Mouse (Mus musculus) c-Kit-positive CD71-positive TER-119-negative erythroid progenitor cells, embryonic 14.5 days (primary cell): ENCODE data around the gene Slc5a5.

ENCODE experiments used
- DNase-seq: peaks from one replicate; pipeline ENCODE4 v3.0.0-alpha.2; 2013; ENCODE audit warnings: low read depth

The Slc5a5 gene

DNA sequence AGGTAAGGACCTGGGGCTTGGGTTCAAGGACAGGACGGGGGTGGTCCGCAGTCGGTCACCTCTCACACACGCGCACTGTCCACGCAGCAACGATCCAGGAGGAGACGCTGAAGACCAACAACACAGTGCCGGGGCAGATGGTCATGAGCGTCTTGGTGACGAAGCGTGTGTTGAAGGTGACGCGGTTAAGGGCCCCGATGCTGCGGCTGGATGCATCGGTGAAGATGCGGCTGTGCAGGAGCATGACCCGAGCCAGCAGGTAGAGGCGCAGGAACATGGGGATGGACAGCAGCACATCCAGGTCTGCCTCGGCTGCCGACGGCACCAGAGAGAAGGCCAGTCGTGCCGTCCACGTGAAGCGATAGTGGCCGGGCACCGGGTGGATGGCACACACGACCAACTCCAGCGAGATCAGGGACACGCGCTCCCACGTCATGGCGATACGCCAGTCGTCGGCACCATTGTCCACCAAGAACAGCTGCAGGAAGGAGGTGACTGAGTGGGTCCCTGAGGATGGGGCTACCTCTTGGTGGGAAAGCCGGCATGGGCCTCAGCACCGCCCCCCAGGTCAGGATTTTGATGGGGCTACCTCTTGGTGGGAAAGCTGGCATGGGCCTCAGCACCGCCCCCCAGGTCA lies 39.8 kb downstream of the Slc5a5 start:
- DNase-seq, result no peak

DNA sequence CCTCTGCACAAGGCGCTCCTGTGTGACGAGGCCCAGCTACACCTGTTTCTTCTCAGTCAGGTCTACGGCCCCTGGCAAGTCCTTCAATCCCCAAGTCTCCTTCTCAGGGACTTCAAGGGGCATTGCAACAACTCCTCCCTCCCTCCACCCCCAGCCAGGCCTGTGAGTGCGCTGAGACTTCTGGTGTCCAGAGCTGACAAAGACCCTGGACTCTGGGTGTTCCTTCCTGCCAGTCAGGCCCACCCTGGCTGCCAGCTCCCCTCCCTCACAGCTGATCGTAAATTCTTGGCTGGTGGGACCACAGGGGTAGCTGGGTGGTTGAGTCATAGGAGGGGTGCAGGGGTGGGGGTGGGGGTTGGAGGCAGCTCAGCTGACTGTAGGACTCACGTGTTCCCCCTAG lies 40.7 kb downstream of the Slc5a5 start:
- DNase-seq, result no peak

DNA sequence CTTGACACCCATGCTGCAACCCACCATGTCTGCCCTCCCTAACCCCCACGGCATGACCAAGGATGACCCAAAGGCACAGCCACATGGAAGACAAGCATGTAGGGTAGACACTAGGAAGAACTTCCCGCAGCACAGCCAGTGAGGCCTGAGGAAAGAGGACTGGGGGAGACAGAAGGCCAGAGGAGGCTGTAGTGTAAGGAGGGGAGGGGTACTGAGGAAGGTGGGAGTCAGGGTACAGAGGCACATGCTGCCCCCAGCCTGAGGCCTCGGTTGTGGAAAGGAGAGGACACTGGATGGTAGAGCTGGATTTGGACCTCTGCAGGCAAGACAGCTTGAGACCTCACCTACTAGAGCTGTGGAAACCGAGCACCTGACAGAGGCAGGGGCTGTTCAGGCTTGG lies 41.6 kb downstream of the Slc5a5 start:
- DNase-seq, result no peak

DNA sequence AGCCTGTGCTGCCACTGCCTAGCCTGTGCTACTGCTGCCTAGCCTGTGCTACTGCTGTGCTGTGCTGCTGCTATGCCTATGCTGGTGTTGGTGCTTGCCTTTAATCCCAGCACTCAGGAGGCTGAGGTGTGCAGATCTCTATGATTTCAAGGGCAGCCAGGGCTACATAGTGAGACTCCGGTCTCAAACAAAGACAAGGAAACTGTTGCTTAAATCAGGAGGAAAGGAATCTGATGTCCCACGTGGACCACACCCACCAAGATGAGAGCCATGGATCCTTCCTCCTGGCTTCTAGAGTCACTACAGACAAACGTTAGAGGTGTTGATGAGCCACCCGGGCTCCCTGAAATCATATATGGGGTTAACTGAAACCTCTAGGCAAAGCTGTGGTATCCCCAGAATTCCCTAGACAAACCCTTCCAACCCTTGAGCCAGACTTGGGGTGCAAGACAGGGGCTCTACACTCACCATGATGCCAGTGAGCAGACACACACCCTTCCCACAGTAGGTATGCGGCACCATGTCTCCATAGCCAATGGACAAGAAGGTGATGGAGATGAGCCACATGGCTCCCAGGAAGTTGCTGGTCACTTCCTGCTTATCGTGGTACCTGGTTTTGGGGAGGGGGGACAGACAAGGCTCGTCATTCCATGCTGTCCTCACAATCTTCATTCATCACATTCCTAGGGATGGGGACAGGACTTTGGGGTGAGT lies 42.3 kb downstream of the Slc5a5 start:
- DNase-seq, result no peak

DNA sequence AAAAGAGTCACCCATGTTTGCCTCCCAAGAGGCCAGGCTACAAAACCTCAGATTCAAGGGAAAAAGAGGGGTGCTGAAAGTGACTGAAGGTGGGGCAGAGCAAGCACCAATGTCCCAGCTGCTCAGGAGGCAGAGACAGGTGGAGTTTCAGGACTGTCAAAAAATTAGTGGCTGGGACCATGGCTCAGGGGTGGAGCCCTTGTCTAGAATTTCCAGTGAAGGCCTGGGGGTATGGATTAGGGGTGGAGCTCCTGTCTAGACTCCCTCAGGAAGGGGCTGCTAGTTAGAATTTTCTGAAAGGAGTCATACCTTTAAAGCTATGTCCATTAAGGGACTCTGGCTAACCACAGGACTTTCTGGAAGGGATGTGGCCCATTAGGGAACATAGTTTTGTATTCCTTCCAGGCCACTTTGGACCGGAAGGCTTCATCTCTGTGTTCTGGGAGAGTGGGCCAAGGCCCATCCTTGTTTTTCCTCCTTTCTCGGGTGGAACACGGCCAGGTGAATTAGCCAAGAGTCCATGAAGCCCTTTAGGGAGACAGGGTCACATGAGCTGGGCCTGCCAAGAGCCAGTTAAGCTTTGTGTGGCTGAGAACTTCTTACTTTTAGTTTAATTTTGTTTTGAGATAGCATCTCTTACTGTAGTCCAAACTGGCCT lies 43.1 kb downstream of the Slc5a5 start:
- no peak for DNase-seq

DNA sequence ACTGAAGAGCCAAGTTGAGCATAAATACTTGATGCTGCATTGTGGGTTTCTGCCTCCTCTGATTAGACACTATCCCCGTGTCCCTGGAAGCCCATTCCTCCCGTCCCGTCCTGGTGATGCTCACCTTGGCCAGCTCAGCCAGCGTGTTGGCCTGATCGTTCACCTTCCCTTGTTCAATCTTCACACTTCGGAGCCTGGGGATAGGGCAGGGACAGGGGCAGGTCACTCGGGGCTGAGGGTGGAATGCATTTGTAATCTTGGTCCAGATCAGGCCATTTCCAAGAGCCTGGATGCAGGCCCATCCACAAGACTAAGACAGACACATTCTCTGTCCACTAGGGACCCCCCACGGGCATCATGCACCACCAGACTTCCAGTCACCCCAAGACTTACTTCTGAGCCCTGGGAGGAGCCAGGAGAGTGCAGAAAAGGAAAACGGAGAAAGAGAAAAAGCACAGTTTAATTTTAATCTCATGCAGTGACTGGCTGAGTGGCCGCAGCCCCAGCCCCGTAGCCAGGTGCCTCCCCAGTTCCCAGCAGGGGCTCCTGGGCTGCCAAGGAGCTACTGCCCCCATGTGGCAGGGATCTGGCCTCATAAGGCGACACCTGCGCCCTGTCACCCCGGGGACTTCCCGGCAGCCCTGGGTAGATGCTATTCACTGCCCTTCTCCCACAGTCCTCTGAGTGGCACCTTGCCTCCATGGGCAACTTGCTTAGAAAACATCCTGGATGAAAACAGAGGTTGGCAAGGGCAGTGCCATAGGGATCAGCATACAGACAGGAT lies 46.0 kb downstream of the Slc5a5 start:
- no peak for DNase-seq

DNA sequence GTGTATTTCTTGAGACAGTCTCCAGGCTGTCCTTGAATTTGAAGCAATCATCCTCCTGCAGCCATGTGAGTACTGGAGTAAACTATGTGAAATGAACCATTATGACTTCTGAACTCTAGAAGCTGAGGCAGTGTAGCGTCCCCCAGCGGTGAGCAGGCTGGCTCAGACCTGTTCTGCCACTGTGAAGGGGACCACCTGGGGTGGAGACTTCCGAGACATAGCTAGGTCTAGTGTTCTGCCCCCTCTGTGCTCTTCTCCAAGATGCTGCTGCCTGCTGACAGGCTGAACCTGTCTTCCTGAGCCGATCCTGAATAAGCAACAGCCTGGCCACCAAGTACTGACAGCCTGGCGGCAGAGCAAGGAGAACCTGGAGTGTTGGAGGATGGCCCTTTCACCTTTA lies 47.4 kb downstream of the Slc5a5 start:
- DNase-seq, result no peak

DNA sequence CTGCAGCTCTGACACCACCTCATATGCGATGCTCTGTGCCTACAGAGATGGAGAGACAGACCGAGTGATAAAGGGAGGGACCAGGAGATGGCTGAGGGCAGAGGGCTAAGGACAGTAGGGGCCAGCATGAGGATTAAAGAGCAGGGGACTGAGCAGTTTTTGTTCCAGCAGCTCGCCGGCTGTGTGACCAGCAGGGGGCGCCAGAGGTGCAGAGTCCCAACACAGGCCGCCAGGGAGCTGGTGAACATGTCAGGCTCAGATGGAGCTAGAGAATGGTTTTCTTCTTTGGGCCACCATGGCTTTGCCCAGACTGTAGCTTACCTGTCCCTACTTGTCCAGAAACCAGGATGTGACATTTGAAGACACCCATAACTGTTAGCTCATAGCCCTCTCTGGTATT lies 48.0 kb downstream of the Slc5a5 start:
- DNase-seq, result no peak

DNA sequence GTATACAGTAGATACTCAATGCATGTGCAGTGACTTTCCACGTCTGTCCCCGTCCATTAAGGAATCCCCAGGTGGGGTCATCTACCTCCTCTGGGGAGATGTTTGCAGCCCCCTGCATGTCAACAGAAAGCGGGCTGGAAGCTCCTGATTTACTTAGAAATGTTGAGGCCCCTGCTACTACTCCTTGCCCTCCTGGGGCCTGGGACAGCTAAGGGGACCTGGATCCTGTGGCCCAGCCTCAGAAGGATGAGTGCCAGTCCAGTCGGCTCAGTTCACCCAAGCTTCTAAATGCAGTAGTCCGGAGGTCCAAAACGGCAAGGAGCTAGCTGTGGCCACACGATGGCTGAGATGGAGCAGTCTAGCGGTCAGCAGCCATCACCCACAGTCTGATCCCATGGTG lies 48.6 kb downstream of the Slc5a5 start:
- DNase-seq, result no peak

DNA sequence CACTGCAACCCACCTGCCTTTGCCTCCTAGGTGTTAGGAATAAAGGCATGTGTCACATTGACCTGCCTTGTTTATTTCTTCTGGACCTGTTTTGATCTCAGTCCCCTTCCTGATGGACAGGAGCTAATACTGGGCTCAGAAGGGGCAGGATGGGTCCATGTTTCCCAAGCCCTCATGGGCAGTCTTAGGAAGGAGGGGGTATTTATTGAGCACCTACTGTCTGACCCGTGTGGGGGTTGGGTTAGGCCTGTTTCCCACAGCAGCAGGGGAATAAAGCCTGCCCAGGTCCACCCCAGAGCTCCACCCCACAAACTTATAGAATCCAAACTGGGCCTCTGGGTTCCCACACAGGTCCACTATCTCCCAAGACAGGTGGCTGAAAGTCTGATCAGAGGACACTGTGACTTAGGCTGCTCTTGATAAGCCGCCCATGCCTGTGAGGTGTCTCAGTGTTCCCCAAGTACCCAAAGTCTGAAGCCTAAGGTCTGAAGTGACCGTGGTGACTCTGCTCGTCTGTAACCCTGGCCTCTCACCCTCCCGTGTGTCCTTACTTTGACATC lies 49.3 kb downstream of the Slc5a5 start:
- peak; percentile 87 for DNase-seq

DNA sequence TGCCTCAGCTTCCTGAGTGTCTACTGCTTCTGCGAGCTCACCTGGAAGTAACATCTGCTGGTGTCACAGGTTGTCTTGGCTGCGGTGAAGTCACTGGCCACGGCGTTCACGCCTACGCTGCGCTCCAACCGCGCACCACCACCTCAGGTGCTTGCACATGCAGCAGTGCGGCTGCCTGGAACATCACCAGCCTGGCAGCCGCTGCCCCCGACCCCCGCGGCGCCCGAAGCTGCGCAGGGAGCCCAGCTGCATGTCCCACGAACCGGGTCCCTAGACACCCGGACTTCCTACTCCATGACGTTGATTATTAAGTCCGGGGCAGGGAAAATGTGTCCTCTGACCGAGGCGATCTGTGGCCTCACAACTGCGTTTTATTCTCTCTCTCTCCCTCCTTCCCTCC lies 50.1 kb downstream of the Slc5a5 start:
- DNase-seq, result no peak

DNA sequence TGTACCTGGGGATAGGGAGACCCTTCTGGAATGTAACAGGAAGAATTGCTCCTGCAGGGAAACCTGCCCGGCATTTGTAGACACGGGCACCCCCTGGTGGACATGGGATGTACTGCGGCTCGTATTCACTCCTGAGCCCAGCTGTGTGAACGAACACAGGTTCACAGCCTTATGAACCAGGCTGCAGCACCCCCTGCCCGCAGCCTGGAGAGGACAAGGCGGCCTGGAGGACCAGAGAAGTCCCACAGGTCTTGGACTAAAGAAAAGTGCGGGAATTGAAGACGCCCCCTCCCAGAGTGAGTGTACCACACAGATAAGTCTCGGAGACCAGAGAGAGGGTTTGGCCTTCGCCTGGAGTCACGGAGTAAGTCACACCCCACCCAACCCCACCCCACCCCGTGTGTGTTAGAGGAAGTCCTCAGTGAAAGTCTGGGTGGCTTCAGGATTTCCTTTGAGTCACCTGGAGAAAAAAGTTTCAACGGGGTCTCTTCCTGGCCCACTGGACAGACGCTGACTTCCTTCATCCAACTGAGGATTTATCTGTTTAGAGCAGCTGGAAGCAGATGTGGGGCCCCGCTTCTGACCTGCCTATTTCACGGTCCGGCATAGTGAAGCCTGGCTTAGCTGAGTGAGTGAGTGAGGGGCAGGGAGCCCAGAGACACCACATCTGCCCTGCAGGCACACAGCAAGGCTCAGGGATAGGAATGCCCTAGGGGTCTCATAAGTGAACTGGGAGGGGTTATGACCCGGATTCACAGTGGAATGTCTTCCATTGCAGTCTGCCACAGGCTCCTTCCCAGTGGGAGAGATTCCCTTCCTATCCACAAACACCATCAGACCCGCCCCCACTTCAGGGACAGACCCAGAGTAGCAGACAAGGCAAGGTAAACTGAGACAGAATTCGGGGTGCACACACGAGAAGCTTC lies 51.1 kb downstream of the Slc5a5 start:
- DNase-seq, result peak; percentile 80

DNA sequence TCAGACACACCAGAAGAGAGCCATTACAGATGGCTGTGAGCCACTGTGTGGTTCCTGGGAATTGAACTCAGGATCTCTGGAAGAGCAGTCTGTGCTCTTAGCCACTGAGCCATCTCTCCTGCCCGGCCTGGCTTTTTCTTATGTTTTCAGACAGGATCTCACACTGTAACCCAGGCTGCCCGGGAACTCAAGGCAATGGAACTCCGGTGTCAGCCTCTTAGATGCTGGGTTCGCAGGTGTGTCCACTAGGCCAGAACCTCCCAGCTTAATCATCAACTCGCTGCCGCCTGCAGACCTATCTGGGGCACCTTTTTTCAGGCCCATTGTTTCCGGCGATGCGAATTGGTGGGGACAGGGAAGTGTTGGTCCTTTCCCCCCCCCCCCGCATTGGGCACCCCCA lies 52.0 kb downstream of the Slc5a5 start:
- DNase-seq, result no peak

DNA sequence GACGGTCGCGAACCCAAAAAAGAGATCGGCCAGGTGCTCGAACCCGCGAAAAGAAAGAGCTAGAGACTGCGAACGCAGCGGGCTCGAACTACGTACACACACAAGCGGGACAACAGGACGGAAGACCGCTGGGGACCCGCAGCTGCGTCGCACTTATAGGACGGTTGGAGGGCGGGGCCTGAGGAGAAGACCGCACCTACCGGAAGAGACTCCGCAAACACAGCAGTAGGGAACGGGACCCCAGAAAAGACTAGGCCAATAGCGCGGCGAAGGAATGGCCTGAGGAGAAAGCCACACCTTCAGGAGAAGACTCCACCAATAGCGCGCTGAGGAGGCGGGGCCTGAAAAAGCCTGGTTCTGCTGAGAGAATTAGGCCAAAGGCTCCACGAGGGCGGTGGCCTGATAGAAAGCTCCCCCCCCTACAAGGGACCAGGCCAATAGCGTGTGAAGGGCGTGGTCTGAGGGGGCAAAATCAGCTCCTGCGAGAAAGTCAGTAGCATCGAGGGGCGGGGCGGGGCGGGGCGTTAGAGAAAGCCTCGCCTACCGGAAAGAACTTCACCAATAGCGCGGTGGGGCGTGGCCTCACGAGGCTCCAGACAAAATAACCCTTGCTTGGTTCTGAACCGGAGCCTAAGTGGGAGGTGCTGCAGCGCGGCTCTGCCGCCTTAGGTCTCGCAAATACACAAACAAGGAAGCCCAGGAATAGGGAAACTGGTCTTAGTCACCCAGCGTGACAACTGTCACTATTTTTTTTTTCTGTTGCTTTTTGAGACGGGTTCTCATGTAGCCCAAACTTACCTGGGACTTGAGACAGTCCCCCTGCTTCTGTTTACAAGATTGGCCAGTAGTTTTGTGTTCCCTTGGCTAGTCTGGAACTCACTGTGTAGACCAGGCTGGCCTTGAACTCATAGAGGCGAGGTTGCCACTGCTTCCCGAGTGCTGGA lies 52.9 kb downstream of the Slc5a5 start, which contains the start of gene Arrdc2:
Arrdc2 (minus strand) TSS at position 313 of the 944 bp plus-strand sequence.
- peak; percentile 100 for DNase-seq

DNA sequence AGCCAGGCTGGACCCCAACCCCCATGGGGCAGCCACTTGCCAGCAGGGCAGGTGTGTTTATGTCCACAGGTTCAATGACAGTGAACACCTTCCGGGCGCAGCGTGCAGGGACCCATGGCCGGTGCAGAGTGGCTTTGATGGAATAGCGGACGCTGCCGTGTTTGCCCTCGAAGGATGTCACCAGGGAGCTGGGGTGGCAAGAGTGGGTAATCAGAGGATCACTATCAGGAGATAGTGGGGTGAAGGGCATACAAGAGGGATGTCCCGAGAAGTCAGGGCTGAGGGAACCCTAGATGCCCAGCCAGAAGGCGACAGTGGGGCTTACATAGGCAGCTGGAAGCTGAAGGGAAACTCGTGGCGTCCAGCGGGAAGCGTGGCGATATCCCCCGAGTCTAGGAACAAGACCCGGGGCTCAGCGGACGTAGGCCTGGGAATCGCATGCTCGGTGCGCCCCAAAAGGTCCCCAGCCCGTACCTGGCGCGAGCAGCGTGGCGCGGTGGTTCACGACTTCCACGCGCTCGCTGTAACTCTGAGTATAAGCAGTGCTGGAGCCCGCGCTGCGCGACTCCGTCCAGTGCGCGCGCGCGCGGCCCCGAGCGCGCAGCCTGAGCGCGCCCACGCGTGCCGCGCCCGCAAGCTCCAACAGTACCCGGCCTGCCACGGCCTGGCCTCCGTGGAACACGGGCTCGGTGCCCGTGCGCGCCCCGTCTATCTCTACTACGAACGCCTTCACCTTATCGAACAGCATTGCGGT lies 53.7 kb downstream of the Slc5a5 start:
- no peak for DNase-seq

DNA sequence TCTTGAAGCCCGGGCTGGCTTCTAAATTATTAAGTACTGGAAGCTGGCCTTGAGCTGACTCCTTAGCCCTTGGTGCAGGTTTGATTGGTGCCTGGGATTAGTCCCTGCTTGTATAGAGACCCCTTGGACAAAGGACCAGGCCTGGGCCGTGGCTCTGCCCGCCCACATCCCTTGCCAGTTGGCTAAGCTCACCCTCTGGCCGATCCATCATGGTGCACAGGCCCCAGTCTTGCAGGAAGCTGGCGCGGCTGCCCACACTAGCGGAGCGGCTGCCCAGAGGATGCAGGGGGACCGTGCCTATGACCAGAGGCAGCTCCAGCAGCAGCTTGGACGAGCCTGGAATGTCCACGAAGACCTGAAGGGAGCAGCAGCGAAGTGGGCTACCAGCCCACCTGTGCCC lies 55.9 kb downstream of the Slc5a5 start:
- no peak for DNase-seq

DNA sequence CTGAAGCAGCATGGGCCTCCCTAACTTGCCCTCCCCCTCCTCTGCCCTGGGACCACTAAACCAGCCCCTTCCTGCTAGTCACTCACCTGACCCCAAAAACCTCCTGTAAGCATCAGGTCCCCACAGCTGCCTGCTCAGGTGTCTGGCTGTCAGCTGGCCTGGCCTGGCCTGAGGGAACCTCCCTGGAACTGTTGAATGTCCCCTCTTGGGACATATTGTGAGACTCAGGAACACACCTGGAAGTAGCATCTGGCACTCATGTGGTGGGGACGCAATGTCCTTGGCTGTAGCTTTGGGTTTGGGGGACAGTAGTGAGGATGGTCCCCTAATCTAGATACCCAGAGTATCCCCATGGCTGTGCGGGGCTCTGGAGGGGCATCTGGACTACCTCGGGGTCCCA lies 58.5 kb downstream of the Slc5a5 start:
- no peak for DNase-seq

DNA sequence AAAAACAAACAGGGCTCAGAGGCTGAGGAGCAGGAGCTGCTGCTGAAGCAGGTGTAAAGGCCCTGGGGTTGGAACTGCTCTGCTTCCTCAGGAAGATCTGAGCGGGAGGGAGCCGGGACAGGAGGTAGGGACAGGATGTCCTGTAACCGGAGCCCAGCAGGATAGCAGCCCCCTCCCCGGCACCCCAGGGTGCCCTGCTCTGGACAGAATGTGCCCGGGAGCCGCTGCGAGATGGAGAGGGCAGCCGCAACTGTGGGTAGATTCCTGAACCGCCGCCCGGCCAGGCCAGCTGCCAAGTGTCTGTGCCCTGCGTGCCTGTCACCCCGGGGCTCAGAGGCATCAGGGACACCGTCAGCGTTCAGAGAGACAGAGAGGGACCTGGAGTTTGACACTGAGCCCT lies 59.0 kb downstream of the Slc5a5 start:
- DNase-seq, result no peak

DNA sequence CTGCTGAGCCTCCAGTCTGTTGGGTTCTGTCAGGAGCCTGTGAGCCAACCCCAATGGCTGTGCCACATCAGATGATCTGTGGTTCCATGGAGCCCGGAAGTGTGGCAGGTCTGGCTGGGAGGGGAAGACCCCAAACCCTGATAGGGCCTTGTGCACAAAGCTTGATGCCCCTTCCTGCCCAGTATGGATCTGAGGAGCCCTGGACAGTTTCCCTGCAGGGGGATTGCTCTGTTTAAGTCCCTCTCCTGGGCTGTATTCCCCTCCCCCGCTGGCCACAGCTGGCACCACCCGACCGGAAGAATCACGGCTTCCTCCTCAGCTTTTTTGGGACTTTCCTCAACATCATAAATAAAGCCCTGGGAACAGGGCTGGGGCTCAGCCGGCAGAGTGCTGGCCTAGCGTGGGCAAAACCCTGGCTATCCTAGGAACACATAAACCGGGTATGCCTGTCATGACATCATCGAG lies 59.5 kb downstream of the Slc5a5 start:
- DNase-seq, result no peak
